Mouse (Mus musculus) thymus, adult 2 months (tissue): ENCODE measurements around the gene Slc9a1.

Source experiments
- CTCF ChIP-seq: fragments of 200-500 bp; IDR thresholded peaks from 2 replicates; pipeline ENCODE4 v1.5.1; 2012; ENCODE audit warnings: mild to moderate bottlenecking, control low read depth, low read length, moderate library complexity, borderline replicate concordance; ENCODE audit not compliant: control insufficient read depth, poor library complexity, insufficient read depth; ENCODE audit errors: extremely low read depth
- POLR2A ChIP-seq: fragments of 200-500 bp; IDR thresholded peaks from 2 replicates; pipeline ENCODE4 v1.6.1; 2012; ENCODE audit warnings: mild to moderate bottlenecking, low read length, control low read depth, moderate library complexity; ENCODE audit not compliant: control insufficient read depth, poor library complexity, insufficient read depth; ENCODE audit errors: extremely low read depth

DNA sequence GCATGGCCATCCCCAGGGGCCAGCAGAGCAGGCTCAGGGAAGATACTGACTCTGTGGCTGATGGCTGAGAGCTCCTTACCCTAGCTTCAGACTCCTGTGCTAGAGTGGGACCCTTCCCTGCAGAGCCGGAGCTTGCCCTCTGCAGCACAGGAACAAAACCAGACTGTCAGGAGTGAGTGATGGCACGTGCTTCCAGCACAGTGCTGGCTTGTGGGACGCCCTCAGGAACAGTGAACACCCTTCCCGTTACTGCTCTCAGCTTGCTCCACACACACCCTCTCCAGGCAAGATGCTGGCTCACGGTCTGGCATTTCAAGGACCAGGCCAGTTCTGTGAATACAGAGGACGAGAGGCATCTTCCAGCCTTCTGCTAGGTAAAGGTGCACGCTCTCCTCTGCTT is 38.5 kb downstream of the Slc9a1 start:
- TF ChIP-seq POLR2A (no peak), CTCF (no peak)
